Mouse (Mus musculus) cortical plate, adult 2 months (tissue): Measurements from ENCODE around the gene Ptprt. TPM values are rescaled to one million over a fixed set of nuclear protein-coding genes. Genes with fewer than 3 reads are reported as not detected.
A peak's percentile ranks its signal among the peaks of the same experiment; 100 is the strongest.
"Not testable (repeated sequence)": the region's sequence is repeated elsewhere in the genome, so short reads cannot be mapped to it uniquely, and the experiment has no call there.

Experiments
- H3K27ac ChIP-seq: fragments of 200-500 bp; 2 replicates; pipeline ENCODE4 v1.5.1; 2012; ENCODE audit warnings: low read length, control low read depth, inconsistent platforms; ENCODE audit not compliant: insufficient read depth
- H3K4me1 ChIP-seq: fragments of 200-500 bp; 2 replicates; pipeline ENCODE4 v1.6.1; 2011; ENCODE audit warnings: low read length; ENCODE audit not compliant: control insufficient read depth, insufficient read depth
- H3K4me3 ChIP-seq: fragments of 200-500 bp; 2 replicates; pipeline ENCODE4 v1.5.1; 2011; ENCODE audit warnings: mild to moderate bottlenecking, low read length, control low read depth; ENCODE audit not compliant: insufficient read depth
- CTCF ChIP-seq: fragments of 200-500 bp; IDR thresholded peaks from 2 replicates; pipeline ENCODE4 v1.5.1; 2011; ENCODE audit warnings: mild to moderate bottlenecking, control low read depth, low read length; ENCODE audit not compliant: insufficient read depth; ENCODE audit errors: extremely low read depth
- POLR2A ChIP-seq: fragments of 200-500 bp; IDR thresholded peaks from 2 replicates; pipeline ENCODE4 v1.6.1; 2011; ENCODE audit warnings: mild to moderate bottlenecking, low read length, control low read depth; ENCODE audit not compliant: insufficient read depth; ENCODE audit errors: extremely low read depth
- polyA plus RNA-seq: library from polyadenylated mRNA; depleted of rRNA; stranded (reverse); fragments of >200 nt; gene quantifications from 2 replicates; pipeline ENCODE4 v1.2.3, GENCODE M21; 2012

Ptprt gene
- polyA plus RNA-seq, 1 experiment, result 24.0 TPM

DNA sequence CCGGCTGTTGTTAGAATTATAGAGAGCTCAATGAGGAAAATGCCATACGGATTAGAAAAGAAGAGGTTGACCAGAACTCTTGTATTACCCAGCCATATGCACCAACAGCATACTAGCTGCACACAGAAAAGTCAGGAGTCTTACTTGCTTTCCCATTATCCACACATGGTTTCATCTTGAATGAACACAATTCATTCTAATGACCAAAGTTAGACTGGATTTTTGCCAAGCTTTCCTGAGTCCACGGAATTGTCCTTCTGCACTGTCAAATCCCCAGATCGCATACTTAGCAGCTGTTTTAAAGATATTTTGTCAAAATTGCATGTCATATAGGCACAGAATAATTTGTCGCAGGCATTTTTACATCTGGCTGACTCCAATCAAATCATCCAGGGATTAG lies 463.6 kb downstream of the Ptprt start:
- TF ChIP-seq CTCF (no peak), POLR2A (no peak)
- Histone ChIP-seq H3K4me1 (no peaks in the 10 kb centered on the region), H3K27ac (no peak overlapping the region), H3K4me3 (no peak overlapping the region)

DNA sequence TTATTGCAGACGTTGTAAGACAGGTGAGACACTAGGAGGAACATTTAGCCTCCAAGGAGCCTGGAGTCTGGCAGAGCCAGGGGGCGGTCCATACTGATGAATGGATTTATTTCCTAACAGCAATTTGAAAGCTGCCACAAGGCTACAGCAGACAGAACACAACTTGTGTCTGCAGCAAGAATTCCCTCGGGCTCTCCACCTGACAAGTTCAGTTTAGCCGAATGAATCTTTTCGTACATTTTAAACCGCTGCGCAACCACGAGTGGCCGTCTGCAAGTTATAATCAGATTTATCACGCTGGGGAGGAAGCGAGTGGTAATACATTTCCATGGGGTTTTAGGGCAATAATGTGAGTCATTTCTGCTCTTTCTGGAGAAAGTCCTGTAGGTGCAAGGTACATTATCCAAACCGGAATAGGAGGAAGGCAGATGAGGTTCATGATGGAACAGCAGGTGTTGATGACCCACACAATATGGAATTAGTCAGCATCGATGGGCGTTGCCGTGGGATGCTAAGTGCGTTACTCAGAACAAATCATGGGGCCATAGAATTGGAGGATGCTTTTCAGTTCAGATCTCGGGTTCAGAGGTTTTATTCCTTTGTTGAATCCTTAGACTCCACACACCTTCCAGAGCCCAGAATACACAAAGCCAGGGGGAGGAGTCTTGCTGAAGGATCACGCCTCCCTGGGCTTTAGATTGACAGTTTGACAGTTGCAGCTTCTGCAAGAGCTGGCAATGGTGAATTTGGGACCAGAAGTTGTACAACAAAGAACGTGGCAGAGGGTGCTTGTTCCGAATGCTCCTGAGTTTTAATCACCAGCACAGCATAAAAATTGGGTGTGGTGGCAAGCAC lies 478.1 kb downstream of the Ptprt start:
- Histone ChIP-seq H3K27ac (no peak overlapping the region), H3K4me3 (no peak overlapping the region), H3K4me1 (peaks cover 3% of the 10 kb centered on the region; the same call in 1 of the 2 replicates)
- TF ChIP-seq CTCF (no peak), POLR2A (no peak)

- TF ChIP-seq CTCF (no peak), POLR2A (no peak)
- Histone ChIP-seq H3K4me3 (no peak overlapping the region), H3K27ac (no peak overlapping the region), H3K4me1 (peaks cover 3% of the 10 kb centered on the region; the same call in 1 of the 2 replicates)
These were observed 479.1 kb downstream of the Ptprt start for GRCm38 (mm10) chr2:162181826-162182225.

DNA sequence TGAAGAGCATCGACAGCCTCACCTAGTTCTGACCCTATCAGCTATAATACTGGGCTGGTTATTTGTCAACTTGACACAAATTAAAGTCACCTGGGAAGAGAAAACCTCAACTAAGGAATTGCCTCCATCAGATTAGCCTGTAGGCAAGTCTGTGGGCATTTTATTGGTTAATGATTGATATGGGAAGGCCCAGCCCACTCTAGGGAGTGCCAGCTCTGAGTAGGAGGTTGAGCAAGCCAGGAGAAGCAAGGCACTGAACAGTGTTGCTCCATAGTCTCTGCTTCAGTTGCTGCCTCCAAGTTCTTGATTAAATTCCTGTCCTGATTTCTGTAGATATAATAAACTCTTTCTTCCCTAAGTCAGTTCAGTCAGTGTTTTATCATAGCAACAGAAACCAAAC lies 488.4 kb downstream of the Ptprt start:
- Histone ChIP-seq H3K27ac (no peak overlapping the region), H3K4me1 (no peaks in the 10 kb centered on the region), H3K4me3 (no peak overlapping the region)
- TF ChIP-seq CTCF, result no peak
- TF ChIP-seq POLR2A, result no peak

DNA sequence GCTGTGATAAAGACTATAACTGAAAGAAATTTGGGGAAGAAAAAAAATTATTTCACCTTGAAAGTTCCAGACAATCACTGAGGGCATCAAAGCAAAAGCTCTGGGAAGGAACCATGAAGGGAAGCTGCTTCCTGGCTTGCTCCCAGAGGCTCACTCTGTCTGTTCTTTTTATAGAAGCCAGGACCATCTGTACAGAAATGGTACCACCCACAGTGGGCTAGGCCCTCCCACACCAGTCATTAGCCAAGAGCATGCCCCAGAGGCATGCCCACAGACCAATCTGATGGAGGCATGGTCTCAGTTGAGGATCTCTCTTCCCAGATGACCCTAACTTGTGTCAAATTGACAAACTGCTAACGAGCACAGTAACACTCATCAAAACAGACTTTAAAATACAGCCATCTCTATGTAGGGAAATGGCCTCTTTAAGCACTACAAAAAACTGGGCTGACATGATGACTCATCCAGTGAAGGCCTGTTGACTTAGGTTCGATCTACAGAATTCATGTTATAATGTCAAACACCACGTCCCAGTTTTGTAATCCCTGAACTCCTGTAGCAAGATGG lies 519.0 kb downstream of the Ptprt start:
- Histone ChIP-seq H3K4me1 (peaks cover 2% of the 10 kb centered on the region), H3K27ac (peak overlapping the region; percentile 59; the same call in 1 of the 2 replicates), H3K4me3 (no peak overlapping the region)
- no peak for TF ChIP-seq CTCF

DNA sequence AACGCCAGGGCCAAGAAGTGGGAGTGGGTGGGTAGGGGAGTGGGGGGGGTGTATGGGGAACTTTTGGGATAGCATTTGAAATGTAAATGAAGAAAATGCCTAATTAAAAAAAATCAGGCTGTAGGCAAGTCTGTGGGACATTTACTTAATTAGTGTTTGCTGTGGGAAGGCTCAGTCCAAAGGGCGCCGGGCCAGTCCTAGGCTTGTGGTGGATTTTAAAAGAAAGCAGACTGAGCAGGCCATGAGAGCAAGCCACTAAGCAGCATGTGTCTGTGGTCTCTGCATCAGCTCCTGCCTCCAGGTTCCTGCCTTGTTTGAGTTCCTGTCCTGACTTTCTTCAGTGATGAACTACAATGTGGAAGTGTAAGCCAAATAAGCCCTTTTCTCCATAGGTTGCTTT lies 524.8 kb downstream of the Ptprt start:
- not testable (repeated sequence) for H3K4me3 ChIP-seq, H3K27ac ChIP-seq, H3K4me1 ChIP-seq

- TF ChIP-seq CTCF (no peak), POLR2A (no peak)
- no peak overlapping the region for H3K27ac ChIP-seq
- H3K4me1 ChIP-seq, result peaks cover 3% of the 10 kb centered on the region
- no peak overlapping the region for H3K4me3 ChIP-seq
These were observed 529.2 kb downstream of the Ptprt start for GRCm38 (mm10) chr2:162131607-162132304.

DNA sequence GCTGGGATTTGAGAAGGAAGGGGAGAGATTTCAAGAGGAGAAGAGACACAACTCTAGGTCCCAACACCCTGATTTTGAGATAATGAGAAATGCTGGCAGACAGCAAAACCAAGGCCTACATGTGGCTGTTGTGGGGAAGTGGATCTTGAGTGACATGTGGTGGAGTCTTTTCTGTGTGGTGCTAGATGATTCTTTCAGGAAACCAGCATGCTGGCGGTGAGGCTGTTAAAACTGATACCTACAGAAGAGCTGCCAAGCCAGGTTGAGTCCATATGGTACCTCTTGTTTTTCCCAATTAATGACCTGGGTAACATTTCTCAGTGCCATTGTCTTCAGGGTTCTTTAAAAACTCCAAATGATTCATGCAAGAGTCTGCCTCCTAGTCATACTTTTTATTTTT lies 531.1 kb downstream of the Ptprt start:
- TF ChIP-seq CTCF (no peak), POLR2A (no peak)

DNA sequence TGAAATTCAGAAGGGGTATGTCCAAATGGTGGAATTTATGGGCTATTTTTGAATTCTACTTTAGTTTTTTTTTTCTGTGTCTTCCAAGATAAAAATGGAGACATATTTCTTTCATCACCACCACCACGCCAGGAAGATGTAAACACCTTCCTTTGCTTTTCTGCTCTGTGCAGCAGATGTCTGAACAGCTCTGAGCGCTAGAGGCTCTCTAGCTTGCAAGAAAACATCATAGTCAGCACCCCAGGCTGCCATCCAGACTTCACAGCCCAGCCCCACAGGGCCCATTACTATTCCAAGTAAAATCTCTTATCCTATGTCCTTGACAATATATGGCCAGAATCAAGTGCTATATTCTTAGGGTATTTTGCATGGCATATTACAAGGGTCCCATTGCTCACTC lies 542.9 kb downstream of the Ptprt start:
- no peak overlapping the region for H3K27ac ChIP-seq

More for the DNA sequence above, 531.1 kb downstream of the Ptprt start:
- Histone ChIP-seq H3K4me1 (peaks cover 3% of the 10 kb centered on the region), H3K4me3 (no peak overlapping the region), H3K27ac (no peak overlapping the region)

DNA sequence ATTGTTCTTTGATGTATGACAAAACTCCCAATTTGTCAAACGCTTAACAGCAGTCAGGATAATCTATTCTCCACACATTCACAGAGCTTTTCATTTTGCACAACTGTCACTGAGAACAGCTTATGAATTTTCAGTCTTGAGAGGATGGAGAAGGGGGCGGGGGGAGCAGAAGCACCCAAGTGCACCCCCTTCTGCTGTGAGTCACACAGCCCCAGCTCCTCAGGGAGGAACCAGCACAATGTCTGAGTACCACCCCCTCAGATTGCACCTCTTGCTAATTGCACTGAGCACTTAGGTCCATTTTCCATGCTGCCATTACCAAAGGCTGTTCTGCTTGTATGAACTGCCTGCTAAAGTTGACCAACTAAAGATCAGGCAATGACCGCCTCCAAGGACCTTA lies 578.6 kb downstream of the Ptprt start:
- no peak overlapping the region for H3K4me3 ChIP-seq
- H3K4me1 ChIP-seq, result peaks cover 3% of the 10 kb centered on the region; the same call in 1 of the 2 replicates
- TF ChIP-seq CTCF (no peak), POLR2A (no peak)
- H3K27ac ChIP-seq, result no peak overlapping the region

More for the DNA sequence above, 542.9 kb downstream of the Ptprt start:
- Histone ChIP-seq H3K4me3 (no peak overlapping the region), H3K4me1 (no peaks in the 10 kb centered on the region)
- TF ChIP-seq CTCF (no peak), POLR2A (no peak)
